Mouse (Mus musculus): Measurements from ENCODE around the gene Ephb3. TPM values are rescaled to one million over a fixed set of nuclear protein-coding genes. Genes with fewer than 3 reads are reported as not detected.

Gene Ephb3
- polyA plus RNA-seq, 1 experiment from 2014 or later: 10.3 TPM

DNA sequence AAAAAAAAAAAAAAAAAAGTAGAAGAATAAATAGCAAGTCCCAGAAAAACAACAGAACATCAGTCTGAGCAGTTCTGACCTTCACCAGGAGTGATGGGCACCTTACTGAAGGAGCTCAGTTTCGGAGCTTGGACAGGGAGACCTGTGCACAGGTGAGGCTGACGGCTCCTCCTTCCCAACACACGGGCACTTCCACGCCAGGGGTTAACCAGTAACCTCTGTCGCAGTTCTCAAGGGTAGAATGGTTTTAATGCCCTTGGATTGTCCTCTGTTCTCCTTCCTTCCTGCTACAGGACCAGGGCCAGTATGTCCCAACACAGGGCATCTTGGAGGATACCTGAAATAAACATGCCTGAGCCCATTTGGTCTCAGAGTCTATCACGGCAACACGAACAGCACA lies 60.9 kb downstream of the Ephb3 start:
- Histone ChIP-seq H3K4me1 (replicated peaks; ENCODE audit: control insufficient read depth, insufficient read depth, low read length) (no peaks in the 10 kb centered on the region), H3K4me3 (ENCODE audit: low read depth, low read length) (no peak overlapping the region), H3K27ac (ENCODE audit: low read depth, low read length) (no peak overlapping the region), H3K4me2 (replicated peaks; ENCODE audit: low read depth, low read length) (no peak overlapping the region), H3K27me3 (ENCODE audit: control insufficient read depth, insufficient read depth, low read length) (no peaks in the 10 kb centered on the region), H3K9me3 (ENCODE audit: control insufficient read depth, low read length) (no peaks in the 10 kb centered on the region), H3K36me3 (ENCODE audit: control insufficient read depth, insufficient read depth, low read length) (no peaks in the 10 kb centered on the region), H3K9ac (ENCODE audit: low read depth, low read length) (no peak overlapping the region)
- DNase-seq (ENCODE audit: low spot score): no peak
- 88% methylated on average over 7 of the region's 7 CpGs for WGBS
- ATAC-seq (ENCODE audit: low FRiP score): no peak

DNA sequence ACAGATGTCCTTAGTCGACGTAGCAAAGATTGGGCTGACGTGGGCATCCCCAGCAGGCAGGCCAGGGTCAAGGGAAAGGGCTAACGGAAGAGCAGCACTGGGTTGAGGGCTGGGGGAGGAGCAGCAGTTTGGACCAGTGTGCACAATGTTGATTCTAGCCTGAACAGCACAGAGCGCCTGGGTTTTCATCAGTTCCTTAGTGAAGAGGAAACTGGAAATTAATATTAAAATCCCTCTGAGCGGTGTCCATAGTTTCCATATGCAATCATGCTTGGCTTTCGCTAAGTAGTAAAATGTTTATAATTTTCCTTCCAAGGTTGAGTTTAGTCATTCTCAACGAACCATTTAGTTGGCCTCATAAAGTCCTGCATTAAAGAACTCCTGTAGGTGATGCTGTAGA lies 65.2 kb downstream of the Ephb3 start:
- Histone ChIP-seq H3K9ac (ENCODE audit: low read depth, low read length) (no peak overlapping the region), H3K4me2 (replicated peaks; ENCODE audit: low read depth, low read length) (no peak overlapping the region), H3K4me1 (replicated peaks; ENCODE audit: control insufficient read depth, insufficient read depth, low read length) (peaks cover 6% of the 10 kb centered on the region), H3K27me3 (ENCODE audit: control insufficient read depth, insufficient read depth, low read length) (no peaks in the 10 kb centered on the region), H3K36me3 (ENCODE audit: control insufficient read depth, insufficient read depth, low read length) (no peaks in the 10 kb centered on the region), H3K9me3 (ENCODE audit: control insufficient read depth, low read length) (no peaks in the 10 kb centered on the region), H3K27ac (ENCODE audit: low read depth, low read length) (no peak overlapping the region), H3K4me3 (ENCODE audit: low read depth, low read length) (no peak overlapping the region)
- ATAC-seq (ENCODE audit: low FRiP score) (no peak), DNase-seq (ENCODE audit: low spot score) (no peak)
- 58% methylated on average over 8 of the region's 8 CpGs for WGBS

DNA sequence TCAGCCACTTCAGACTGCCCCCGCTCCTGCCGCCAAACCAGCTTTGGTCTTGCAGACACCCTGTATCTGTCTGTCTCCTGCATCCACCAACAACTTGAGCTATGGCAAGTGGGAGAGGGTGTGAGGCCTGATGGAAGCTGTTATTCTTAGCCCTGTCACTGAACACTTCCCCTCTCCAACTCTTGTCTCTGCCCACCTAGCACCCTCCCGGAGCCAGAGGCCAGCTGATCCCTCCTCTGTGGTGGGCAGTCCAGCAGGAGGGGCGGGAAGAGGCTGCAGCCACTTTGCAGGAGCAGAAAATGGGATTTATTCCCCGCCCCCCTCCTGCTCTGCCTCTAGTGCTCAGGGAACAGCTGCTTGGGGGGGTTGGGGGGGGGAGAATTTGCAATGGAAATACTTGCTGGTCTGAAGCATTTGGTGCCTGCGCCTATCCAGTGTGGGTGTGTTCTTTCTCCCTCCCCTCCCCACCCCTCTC lies 67.3 kb downstream of the Ephb3 start:
- H3K27ac ChIP-seq (ENCODE audit: low read depth, low read length): no peak overlapping the region
- ATAC-seq (ENCODE audit: low FRiP score) (peak; percentile 20), DNase-seq (ENCODE audit: low spot score) (no peak)

DNA sequence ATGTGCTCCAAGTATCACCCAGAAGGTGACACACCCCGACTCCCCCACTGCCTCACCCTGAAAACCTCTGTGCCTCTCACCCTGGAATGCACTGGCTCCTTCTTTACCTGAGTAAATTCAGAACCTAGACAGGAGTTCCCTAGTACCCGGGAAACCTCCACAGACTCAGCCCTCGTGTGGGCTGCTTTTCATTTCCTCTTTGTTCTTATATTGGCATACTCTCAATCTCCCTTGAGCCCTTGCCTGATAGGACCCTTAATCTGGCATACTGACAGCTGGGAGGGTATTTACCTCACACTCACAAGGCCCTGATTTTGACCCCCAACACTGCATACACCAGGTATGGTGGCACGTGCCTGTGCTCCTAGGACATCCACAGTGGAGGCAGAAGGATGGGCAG lies 68.2 kb downstream of the Ephb3 start:
- no peak overlapping the region for H3K4me2 ChIP-seq (replicated peaks; ENCODE audit: low read depth, low read length)
- no peak overlapping the region for H3K4me3 ChIP-seq (ENCODE audit: low read depth, low read length)
- H3K27ac ChIP-seq (ENCODE audit: low read depth, low read length): no peak overlapping the region
- 74% methylated on average over 4 of the region's 4 CpGs for WGBS
- peaks cover 6% of the 10 kb centered on the region for H3K4me1 ChIP-seq (replicated peaks; ENCODE audit: control insufficient read depth, insufficient read depth, low read length)
- no peaks in the 10 kb centered on the region for H3K27me3 ChIP-seq (ENCODE audit: control insufficient read depth, insufficient read depth, low read length)
- ATAC-seq (ENCODE audit: low FRiP score) (no peak), DNase-seq (ENCODE audit: low spot score) (no peak)
- H3K9ac ChIP-seq (ENCODE audit: low read depth, low read length): no peak overlapping the region
- H3K36me3 ChIP-seq (ENCODE audit: control insufficient read depth, insufficient read depth, low read length): no peaks in the 10 kb centered on the region
- no peaks in the 10 kb centered on the region for H3K9me3 ChIP-seq (ENCODE audit: control insufficient read depth, low read length)

More for the DNA sequence above, 67.3 kb downstream of the Ephb3 start:
- 55% methylated on average over 6 of the region's 6 CpGs for WGBS
- no peaks in the 10 kb centered on the region for H3K27me3 ChIP-seq (ENCODE audit: control insufficient read depth, insufficient read depth, low read length)
- H3K4me3 ChIP-seq (ENCODE audit: low read depth, low read length): no peak overlapping the region
- H3K9me3 ChIP-seq (ENCODE audit: control insufficient read depth, low read length): no peaks in the 10 kb centered on the region
- H3K36me3 ChIP-seq (ENCODE audit: control insufficient read depth, insufficient read depth, low read length): no peaks in the 10 kb centered on the region
- H3K4me1 ChIP-seq (replicated peaks; ENCODE audit: control insufficient read depth, insufficient read depth, low read length): peaks cover 6% of the 10 kb centered on the region
- H3K9ac ChIP-seq (ENCODE audit: low read depth, low read length): no peak overlapping the region
- no peak overlapping the region for H3K4me2 ChIP-seq (replicated peaks; ENCODE audit: low read depth, low read length)

Other genes starting within 250 kb of the Ephb3 start
- not detected in 2 replicates for gene Teddm3, start 50.8 kb upstream of the Ephb3 start, polyA plus RNA-seq (2014; fragmentation: Nextera tagmentation; extraction: Ambion mirVana)
- 27.0 and 29.6 TPM in 2 replicates for gene Vps8, start 218.4 kb downstream of the Ephb3 start, polyA plus RNA-seq (2014; fragmentation: Nextera tagmentation; extraction: Ambion mirVana)

Data from hindbrain, embryonic 11.5 days (tissue).